Mouse (Mus musculus) urinary bladder, postnatal 0 days (tissue): ENCODE results near the gene Olfr90. TPM values are rescaled to one million over a fixed set of nuclear protein-coding genes. Genes with fewer than 3 reads are reported as not detected.

Source experiments
- polyA plus RNA-seq: library from polyadenylated mRNA; unstranded; fragments of >200 nt; fragmentation: Nextera tagmentation; extraction: Ambion mirVana; gene quantifications from 2 replicates; pipeline ENCODE4 v1.2.1, GENCODE M21; 2015

Gene Olfr90
- not detected in 2 replicates for polyA plus RNA-seq

GRCm38 (mm10) chr17:37088399-37088798 is at the start of gene Olfr90:
TSS of gene Olfr90 (minus strand) at chr17:37088499.

DNA sequence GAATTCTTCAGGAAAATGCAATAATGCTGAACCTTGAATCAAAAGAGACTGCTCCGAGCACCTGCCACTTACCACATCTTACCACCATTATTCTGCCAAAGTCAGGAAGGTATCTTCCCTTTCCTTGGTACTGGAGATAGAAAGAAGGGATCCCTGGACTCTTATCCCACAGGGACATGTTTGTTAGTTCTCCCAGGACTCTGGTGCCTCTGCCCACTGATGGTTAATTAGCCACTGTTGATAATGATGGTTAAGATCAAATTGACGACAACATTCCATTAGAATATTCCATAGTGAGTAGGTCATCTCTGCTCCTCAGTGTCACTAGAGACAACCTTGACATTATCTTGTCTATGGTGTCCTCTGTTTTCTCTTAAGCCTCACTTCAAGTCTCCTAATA is 31.7 kb upstream of the Olfr90 start, which contains the start of gene Olfr92:
Olfr92 (minus strand) TSS at position 101 of the 400 bp plus-strand sequence.

GRCm38 (mm10) chr17:37098178-37098577 is 9.9 kb upstream of the Olfr90 start, which contains the start of gene Olfr91:
TSS of gene Olfr91 (minus strand) at chr17:37098278.

DNA sequence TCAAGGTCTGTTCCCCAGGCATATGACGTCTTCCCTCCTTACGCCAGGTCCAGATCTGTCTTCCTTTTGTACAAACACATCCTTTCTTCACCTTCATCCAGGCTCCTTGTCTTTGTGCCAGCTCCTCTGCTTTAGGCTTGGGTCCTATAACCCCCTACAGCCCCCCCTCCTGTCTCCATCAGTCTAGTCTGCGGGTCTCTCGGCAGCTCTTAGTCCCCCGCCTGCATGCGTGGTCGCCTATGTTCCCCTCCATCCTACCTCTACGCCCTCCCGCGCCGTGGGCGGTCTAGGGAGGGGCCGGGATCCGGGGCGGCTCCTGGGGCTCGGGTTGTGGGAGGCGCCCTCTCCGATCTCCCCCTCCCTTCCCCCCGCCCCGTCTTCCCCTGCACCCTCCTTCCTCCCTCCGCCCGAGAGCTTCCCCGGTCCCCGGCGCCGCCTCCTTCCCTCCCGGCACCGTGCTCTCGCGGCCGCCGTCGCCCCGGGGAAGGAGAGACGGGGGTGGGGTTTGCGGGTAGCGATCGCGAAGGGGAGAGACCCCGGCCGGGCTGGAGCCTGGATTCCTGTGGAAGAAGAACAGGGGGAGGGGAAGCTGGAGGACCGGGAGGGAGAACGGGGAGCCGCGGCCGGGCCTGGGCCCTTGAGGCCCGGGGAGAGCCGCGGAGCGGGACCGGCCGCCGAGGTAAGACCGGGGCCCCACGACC is 42.5 kb downstream of the Olfr90 start, which contains the start of gene Gabbr1:
Gabbr1 (plus strand) TSS at position 356 of the 701 bp plus-strand sequence.

Other genes with a start within 250 kb of the Olfr90 start
- gene Trim15, start 221.3 kb downstream of the Olfr90 start, polyA plus RNA-seq: 0.06 TPM in 1 of 2 replicates, not detected in the other
- gene Trim10, start 218.9 kb downstream of the Olfr90 start, polyA plus RNA-seq: 0.52 and 1.4 TPM in 2 replicates
- not detected in 2 replicates for gene Trim40, start 198.4 kb downstream of the Olfr90 start, polyA plus RNA-seq
- gene Trim31, start 190.4 kb downstream of the Olfr90 start, polyA plus RNA-seq: not detected in 2 replicates
- gene Rnf39, start 145.6 kb downstream of the Olfr90 start, polyA plus RNA-seq: 5.2 and 7.4 TPM in 2 replicates
- gene Ppp1r11, start 136.8 kb downstream of the Olfr90 start, polyA plus RNA-seq: 103 and 106 TPM in 2 replicates
- gene Znrd1, start 129.9 kb downstream of the Olfr90 start, polyA plus RNA-seq: 45.3 and 49.1 TPM in 2 replicates
- 4.8 and 5.9 TPM in 2 replicates for gene Znrd1as, start 129.9 kb downstream of the Olfr90 start, polyA plus RNA-seq
- gene 2410137M14Rik, start 107.3 kb downstream of the Olfr90 start, polyA plus RNA-seq: 0.25 TPM in 1 of 2 replicates, not detected in the other
- gene H2-M5, start 99.0 kb downstream of the Olfr90 start, polyA plus RNA-seq: 0.34 and 0.47 TPM in 2 replicates
- gene Zfp57, start 87.3 kb downstream of the Olfr90 start, polyA plus RNA-seq: 22.6 and 30.9 TPM in 2 replicates
- gene Mog, start 65.1 kb downstream of the Olfr90 start, polyA plus RNA-seq: not detected in 2 replicates
- 9.2 and 9.7 TPM in 2 replicates for gene Gabbr1, start 42.5 kb downstream of the Olfr90 start, polyA plus RNA-seq
- not detected in 2 replicates for gene Olfr91, start 9.8 kb upstream of the Olfr90 start, polyA plus RNA-seq
- not detected in 2 replicates for gene Olfr92, start 31.6 kb upstream of the Olfr90 start, polyA plus RNA-seq
- gene Olfr93, start 73.0 kb upstream of the Olfr90 start, polyA plus RNA-seq: not detected in 2 replicates
- 0.13 TPM in 1 of 2 replicates, not detected in the other for gene Ubd, start 105.4 kb upstream of the Olfr90 start, polyA plus RNA-seq
- gene Olfr94, start 112.5 kb upstream of the Olfr90 start, polyA plus RNA-seq: 0.18 and 0.19 TPM in 2 replicates
- not detected in 2 replicates for gene Olfr95, start 124.6 kb upstream of the Olfr90 start, polyA plus RNA-seq
- gene Olfr96, start 131.6 kb upstream of the Olfr90 start, polyA plus RNA-seq: not detected in 2 replicates
- gene Olfr97, start 148.8 kb upstream of the Olfr90 start, polyA plus RNA-seq: not detected in 2 replicates
- not detected in 2 replicates for gene Olfr98, start 175.2 kb upstream of the Olfr90 start, polyA plus RNA-seq
- gene H2-M3, start 181.7 kb upstream of the Olfr90 start, polyA plus RNA-seq: 3.8 and 4.2 TPM in 2 replicates
- gene Olfr99, start 195.0 kb upstream of the Olfr90 start, polyA plus RNA-seq: not detected in 2 replicates
- not detected in 2 replicates for gene Olfr101, start 215.8 kb upstream of the Olfr90 start, polyA plus RNA-seq
- gene Olfr102, start 228.6 kb upstream of the Olfr90 start, polyA plus RNA-seq: not detected in 2 replicates